Mouse (Mus musculus): ENCODE data around the gene Uprt.

Uprt gene

DNA sequence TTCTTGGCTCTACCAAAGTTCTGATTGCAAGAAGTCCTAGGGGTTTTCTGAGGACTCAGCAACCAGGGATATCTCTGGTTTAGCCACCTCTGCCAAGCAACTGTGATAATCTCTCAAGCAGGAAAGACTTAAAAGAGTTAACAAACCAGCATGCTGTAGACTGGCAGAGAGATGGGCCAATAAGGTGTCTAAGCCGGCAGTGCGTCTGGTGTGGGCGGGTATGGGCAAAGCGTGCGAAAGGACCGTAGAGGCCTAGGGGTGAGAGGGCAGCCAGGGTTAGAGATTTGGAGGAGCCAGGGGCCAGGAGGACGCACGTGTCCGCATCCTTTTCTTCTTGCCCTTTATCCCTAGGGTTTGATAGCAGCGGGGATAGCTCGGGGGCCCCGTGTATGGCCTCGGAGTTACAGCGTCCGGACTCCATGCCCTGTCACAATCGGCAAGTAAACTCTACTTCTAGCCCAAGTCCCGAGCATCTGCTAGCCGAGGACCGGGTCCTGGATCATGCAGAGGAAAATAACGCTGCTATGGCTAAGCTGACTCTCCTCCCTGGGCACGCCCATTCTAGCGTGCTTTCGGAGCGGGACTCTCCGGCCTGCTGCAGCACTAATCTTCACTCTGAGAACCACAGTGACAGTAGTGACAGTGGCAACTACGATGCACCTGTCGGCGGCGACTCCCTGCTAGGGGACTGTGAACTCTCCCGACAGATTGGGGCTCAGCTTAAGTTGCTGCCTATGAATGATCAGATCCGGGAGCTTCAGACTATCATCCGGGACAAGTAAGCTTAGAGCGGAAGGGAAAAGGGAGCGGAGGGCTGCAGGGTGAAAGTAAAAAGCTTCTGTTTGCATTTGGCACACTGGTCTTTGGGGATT, at the start of gene Uprt:
Gene Uprt (plus strand): TSS at position 247 of the 872 bp plus-strand sequence.
- peak; percentile 77 for DNase-seq (ENCODE audit: low spot score)

DNA sequence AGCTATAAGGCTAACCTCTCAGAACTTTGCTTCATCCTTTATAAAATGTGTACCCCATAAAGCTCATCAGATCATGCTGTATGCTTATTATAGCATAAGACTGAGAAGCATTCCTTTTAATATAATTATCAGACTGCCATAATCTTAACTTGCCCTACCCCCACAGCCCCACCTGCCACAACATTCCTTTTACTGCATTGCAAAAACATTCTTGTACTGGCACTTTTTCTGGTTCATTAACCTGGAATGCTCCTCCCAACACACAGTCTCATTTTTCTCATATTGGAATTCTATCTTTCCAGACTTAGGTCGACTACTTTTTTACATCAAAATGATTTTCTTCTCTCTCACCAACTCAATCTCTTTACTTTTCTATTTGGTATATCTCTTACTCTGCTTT, 49.2 kb upstream of the Uprt start:
- DNase-seq (ENCODE audit: low spot score), result no peak

GRCm38 (mm10) chrX:104452433-104452832, 30.2 kb upstream of the Uprt start:
- no peak for DNase-seq (ENCODE audit: low spot score)

GRCm38 (mm10) chrX:104461755-104462154, 20.9 kb upstream of the Uprt start:
- DNase-seq (ENCODE audit: low spot score), result no peak

- no peak for DNase-seq (ENCODE audit: low spot score)
Measured at GRCm38 (mm10) chrX:104464376-104464775, 18.2 kb upstream of the Uprt start.

GRCm38 (mm10) chrX:104478041-104478440, 4.6 kb upstream of the Uprt start:
- DNase-seq (ENCODE audit: low spot score), result no peak

GRCm38 (mm10) chrX:104483444-104483808, 808 bp downstream of the Uprt start:
- peak; percentile 4 for DNase-seq (ENCODE audit: low spot score)

- DNase-seq (ENCODE audit: low spot score), result peak; percentile 42
Measured at GRCm38 (mm10) chrX:104485596-104485995, 3.0 kb downstream of the Uprt start.

GRCm38 (mm10) chrX:104488036-104488435, 5.4 kb downstream of the Uprt start:
- no peak for DNase-seq (ENCODE audit: low spot score)

DNA sequence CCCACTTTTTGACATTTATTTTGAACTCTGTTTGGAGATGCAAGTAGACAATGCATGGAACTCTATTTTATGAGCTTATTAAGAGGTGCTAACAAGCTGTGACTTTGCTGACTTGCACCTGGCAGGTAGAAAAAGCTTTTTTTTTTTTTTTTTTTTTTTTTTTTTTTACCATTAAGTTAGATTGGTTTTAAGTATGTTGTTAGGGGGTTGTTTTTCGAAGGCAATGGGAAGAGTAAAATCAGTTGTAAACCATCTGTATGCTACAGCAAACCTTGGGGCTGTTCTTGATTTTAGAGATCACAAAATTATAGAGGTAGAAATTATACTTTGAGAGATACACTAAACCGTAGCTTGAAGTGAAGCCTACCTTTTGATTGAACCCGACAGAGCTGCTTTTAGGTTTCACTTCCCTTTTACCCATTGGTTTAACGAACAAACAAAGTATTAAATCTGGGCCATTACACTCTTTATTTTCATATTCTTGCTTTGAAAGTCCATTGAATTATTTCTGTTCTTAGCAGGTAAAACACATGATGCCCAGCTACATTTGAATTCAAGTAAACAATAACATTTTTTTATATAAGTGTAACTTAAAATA, 6.4 kb downstream of the Uprt start:
- DNase-seq (ENCODE audit: low spot score), result no peak

- no peak for DNase-seq (ENCODE audit: low spot score)
Measured at GRCm38 (mm10) chrX:104489626-104490355, 7.2 kb downstream of the Uprt start.

GRCm38 (mm10) chrX:104501765-104502164, 19.1 kb downstream of the Uprt start:
- no peak for DNase-seq (ENCODE audit: low spot score)

DNA sequence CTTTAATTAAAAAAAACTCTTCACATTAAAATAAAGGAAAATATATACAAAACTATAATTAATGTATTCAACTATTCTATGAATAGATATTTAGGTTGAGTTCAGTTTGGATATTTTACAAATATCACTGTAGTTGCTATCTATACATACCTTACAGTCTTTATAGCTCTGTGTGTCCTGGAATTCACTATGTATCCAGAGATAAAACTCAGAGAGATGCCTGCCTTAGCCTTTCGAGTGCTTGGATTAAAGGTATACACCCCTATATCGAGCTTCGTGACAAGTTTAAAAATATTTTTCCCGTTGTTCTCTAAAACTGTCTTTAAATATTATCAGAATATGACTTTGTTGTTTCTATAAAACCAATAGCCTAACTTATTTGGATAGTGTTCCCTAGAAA, 60.0 kb downstream of the Uprt start:
- DNase-seq (ENCODE audit: low spot score), result no peak

GRCm38 (mm10) chrX:104543919-104544595, 61.4 kb downstream of the Uprt start:
- no peak for DNase-seq (ENCODE audit: low spot score)

- no peak for DNase-seq (ENCODE audit: low spot score)
Measured at GRCm38 (mm10) chrX:104545283-104545682, 62.7 kb downstream of the Uprt start.
